Mouse (Mus musculus) megakaryocyte progenitor cell, adult 5-6 weeks (primary cell): ENCODE results near the gene Spef1. TPM values are rescaled to one million over a fixed set of nuclear protein-coding genes. Genes with fewer than 3 reads are reported as not detected.

Source experiments
- ATAC-seq: replicated peaks from 2 replicates; pipeline ENCODE4 v1.8.0; 2016; ENCODE audit warnings: mild to moderate bottlenecking, moderate TSS enrichment, inconsistent platforms; ENCODE audit not compliant: poor library complexity
- total RNA-seq, 2 experiments: library from RNA; stranded (forward) in 1 of 2; stranded (reverse) in 1 of 2; fragments of 157-497, 149-512 nt in 1 of 2; fragments of 200-1000 nt in 1 of 2; gene quantifications; 2 replicates each; pipeline versions ENCODE4 v1.2.3 to v1.2.4; 2015 to 2017

Gene Spef1
- total RNA-seq, 2 experiments from 2014 or later, result 0.72 to 2.0 TPM

DNA sequence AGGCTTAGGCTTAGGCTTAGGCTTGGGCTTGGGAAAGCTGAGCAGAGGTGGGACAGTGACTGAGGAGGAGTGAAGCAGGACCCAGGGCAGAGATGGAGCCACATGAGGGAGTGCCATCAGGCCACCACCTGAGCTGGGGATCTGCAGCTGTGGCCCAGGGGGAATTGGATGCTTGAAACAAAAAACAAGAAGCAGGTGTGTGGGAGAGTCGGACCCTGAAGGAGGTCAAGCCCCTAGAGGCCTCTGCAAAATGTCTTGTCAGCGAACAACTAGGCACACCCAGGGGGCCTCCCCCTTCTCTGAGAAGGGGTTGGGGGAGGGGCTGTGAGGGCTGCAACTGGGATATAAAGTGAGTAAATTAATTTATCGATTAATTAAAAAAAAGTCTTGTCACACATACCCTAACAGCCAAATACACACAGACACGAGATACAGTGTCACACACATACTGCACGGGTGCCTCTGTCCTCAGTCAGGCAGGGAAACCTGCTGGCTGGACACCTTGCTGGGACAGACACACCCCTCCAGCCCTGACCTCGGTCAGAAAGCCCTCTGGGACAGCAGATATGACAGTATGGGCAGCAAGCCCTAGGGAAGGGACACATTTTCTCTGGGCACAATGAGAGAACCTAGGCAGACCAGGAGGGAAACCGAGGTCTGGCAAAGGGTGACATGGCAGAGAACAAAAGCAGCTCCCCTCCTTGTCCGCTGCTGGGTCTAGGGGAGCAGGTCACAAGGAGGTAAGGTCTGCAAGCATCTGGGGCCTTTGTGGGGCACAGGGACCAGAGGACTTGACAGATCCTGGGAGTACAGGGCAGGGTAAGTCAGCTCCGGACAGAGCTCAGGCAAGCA lies 60.9 kb downstream of the Spef1 start:
- no peak for ATAC-seq

DNA sequence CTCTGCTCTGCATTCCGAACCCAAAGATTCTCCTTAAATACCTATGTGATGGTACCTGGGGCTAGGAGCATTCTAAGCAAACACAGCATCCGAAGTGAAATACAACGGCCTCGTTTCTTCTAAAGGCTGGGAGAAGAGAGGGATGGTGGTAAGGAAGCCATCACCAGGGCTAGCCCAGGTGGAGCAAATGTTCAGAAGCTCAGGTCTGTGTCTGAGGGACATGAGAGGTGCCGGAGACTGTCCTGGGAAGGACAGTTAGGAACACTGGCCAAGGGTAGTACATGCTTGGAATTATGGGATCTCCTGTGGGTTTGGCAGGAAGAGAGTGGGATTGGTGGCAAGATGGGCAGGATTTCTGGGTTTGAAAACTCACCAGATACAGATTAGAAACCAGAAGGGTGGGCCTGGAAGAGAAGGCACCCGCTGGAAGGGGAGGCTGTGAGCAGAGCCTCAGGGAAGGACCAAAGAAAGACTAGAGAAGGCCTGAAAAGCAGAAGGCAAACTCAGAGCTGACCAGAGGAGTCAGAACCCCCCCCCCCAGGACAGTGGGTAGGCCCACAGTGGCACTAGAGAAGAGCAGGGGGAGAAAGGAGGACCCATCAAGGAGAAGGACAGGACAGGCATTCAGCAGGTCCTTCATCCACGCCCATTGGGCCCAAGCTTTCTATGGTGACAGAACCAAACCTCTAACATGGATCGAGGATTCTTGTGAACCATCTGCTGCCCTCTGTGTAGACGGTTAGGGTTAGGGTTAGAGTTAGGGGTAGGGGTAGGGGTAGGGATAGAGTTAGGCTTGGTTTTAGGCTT lies 61.7 kb downstream of the Spef1 start:
- ATAC-seq, result no peak

DNA sequence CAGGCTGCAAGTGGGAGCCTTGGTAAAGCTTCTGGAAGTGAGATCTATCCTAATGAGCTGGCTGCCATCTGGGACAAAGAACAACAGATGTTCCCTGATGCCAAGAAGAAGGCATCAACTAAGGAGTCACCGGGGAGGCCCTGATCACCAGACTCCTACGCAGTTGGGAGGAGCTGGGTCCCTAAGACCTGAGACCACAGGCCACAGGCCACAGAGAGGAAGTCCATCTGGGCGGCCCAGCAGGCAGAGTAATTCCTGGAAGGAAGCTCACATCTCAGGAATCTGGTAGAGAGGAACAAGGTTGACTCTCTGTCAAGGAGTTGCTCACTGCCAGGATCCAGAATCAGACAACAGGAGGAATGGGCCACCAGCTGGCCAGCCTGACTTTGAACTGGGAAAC lies 62.9 kb downstream of the Spef1 start:
- peak; percentile 59 for ATAC-seq

Other genes starting within 250 kb of the Spef1 start
- not detected in 2 replicates for gene Gfra4, start 144.2 kb downstream of the Spef1 start, total RNA-seq (2015)
- gene Gfra4, start 144.2 kb downstream of the Spef1 start, total RNA-seq (2017), result not detected in 2 replicates
- gene Adam33, start 123.5 kb downstream of the Spef1 start, total RNA-seq (2015), result not detected in 2 replicates
- not detected in 2 replicates for gene Adam33, start 123.5 kb downstream of the Spef1 start, total RNA-seq (2017)
- gene Siglec1, start 100.5 kb downstream of the Spef1 start, total RNA-seq (2015), result 0.05 and 0.07 TPM in 2 replicates
- 0.10 TPM in 1 of 2 replicates, not detected in the other for gene Siglec1, start 100.5 kb downstream of the Spef1 start, total RNA-seq (2017)
- 0.12 TPM in 1 of 2 replicates, not detected in the other for gene Hspa12b, start 60.0 kb downstream of the Spef1 start, total RNA-seq (2015)
- 0.44 TPM in 1 of 2 replicates, not detected in the other for gene Hspa12b, start 60.0 kb downstream of the Spef1 start, total RNA-seq (2017)
- gene Gm11037, start 53.8 kb downstream of the Spef1 start, total RNA-seq (2015), result not detected in 2 replicates
- not detected in 2 replicates for gene Gm11037, start 53.8 kb downstream of the Spef1 start, total RNA-seq (2017)
- gene 1700037H04Rik, start 27.2 kb downstream of the Spef1 start, total RNA-seq (2015), result 85.1 and 90.4 TPM in 2 replicates
- gene 1700037H04Rik, start 27.2 kb downstream of the Spef1 start, total RNA-seq (2017), result 34.9 and 39.5 TPM in 2 replicates
- gene Cenpb, start 7.2 kb downstream of the Spef1 start, total RNA-seq (2015), result 8.0 and 8.3 TPM in 2 replicates
- gene Cenpb, start 7.2 kb downstream of the Spef1 start, total RNA-seq (2017), result 14.8 and 15.8 TPM in 2 replicates
- 8.9 and 10.8 TPM in 2 replicates for gene Cdc25b, start 333 bp downstream of the Spef1 start, total RNA-seq (2015)
- 9.6 and 13.4 TPM in 2 replicates for gene Cdc25b, start 333 bp downstream of the Spef1 start, total RNA-seq (2017)
- gene Ap5s1, start 19.8 kb upstream of the Spef1 start, total RNA-seq (2015), result 3.6 and 3.9 TPM in 2 replicates
- gene Ap5s1, start 19.8 kb upstream of the Spef1 start, total RNA-seq (2017), result 2.9 and 6.7 TPM in 2 replicates
- 15.1 and 17.1 TPM in 2 replicates for gene Mavs, start 46.8 kb upstream of the Spef1 start, total RNA-seq (2015)
- 11.3 and 11.8 TPM in 2 replicates for gene Mavs, start 46.8 kb upstream of the Spef1 start, total RNA-seq (2017)
- gene Pank2, start 75.2 kb upstream of the Spef1 start, total RNA-seq (2015), result 59.4 and 71.6 TPM in 2 replicates
- gene Pank2, start 75.2 kb upstream of the Spef1 start, total RNA-seq (2017), result 46.3 and 61.7 TPM in 2 replicates
- gene Rnf24, start 165.6 kb upstream of the Spef1 start, total RNA-seq (2015), result 4.4 and 4.5 TPM in 2 replicates
- 1.8 and 1.9 TPM in 2 replicates for gene Rnf24, start 165.6 kb upstream of the Spef1 start, total RNA-seq (2017)